Mouse (Mus musculus): ENCODE results near the gene Thsd4. TPM values are rescaled to one million over a fixed set of nuclear protein-coding genes. Genes with fewer than 3 reads are reported as not detected.
A peak's percentile ranks its signal among the peaks of the same experiment; 100 is the strongest.

Gene Thsd4
- total RNA-seq, 2 experiments from 2014 or later, result 19.5 to 22.7 TPM

- DNase-seq (ENCODE audit: low spot score in 2 of 2), result no peak
Measured at GRCm38 (mm10) chr9:60152990-60153389, 368.9 kb downstream of the Thsd4 start.

- DNase-seq (ENCODE audit: low spot score in 2 of 2), result no peak
Measured at GRCm38 (mm10) chr9:60151897-60152627, 369.8 kb downstream of the Thsd4 start.

DNA sequence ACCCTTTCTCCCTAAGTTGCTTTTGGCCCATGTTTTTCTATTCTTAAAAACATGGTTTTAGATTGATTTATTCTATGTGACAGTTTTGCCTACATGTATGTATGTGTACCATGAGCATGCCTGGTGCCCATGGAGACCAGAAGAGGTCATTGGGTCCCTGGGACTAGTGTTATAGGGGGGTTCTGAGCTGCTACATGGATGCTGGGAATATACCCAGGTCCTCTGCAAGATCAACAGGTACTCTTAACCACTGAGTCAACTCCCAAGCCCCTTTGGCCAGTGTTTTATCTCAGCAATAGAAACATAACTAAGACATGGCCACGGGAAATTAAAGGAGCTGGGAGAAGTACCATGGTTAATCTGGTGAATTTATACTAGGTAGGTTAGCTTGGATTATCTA, 371.3 kb downstream of the Thsd4 start:
- no peak for DNase-seq (ENCODE audit: low spot score in 2 of 2)

DNA sequence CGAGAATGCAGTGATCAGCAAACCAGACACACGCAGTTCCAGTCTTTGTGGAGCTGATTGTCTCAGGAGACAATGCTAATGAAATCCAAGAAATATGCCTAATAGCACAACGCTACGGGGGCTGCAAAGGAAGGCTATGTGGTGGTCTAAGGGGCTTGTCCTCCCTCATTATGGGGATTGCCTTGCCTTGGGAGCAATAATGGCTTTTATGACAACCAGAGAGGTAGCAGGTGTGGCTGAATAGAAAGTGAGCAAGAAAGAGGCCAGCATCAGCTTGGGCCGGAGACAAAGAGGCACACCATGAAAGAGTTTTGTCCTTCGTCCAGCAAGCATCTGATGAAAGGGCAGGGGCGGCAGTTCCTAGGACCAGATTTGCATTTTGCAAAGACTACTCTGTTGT, 372.9 kb downstream of the Thsd4 start:
- DNase-seq (ENCODE audit: low spot score in 2 of 2), result no peak

DNA sequence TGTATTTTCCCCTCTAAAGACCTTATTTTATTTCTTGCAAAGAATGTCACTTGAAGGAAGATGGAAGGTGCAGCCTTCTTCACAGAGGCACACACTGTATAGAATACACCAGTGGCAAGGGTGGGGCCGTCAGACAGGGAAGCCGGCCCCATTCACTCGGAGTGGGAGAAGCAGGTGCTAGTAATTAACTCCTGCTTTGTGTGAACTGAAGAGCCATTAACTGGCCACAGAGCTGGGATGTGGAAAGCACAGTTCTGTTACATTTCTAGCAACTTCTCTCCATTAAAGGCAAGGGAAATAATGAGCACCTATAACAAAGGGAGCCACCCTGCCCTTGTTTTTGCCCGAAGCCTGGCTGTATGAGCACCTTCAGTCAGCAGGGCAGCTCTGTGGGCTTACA, 374.4 kb downstream of the Thsd4 start:
- DNase-seq (ENCODE audit: low spot score in 2 of 2), result no peak

DNA sequence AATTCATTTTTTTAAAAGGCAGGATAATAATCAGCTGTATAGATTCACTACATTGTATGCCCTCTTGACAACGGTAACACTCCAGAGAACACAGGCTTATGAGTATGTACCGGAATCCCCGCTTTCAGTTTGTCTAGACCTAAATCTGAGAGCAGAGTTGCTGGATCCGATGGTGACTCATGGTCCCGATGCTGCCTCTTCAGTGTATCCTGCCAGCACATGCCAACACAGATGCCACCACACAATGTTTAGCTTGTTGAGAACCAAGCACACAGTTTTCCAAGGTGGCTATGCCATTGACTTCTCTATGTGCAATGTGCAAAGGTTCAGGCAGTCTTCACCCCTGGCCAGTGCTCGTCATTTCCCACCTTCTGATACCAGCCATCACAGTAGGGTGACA, 378.0 kb downstream of the Thsd4 start:
- DNase-seq (ENCODE audit: low spot score in 2 of 2), result peak in 1 of 2 experiments; percentile 40

- DNase-seq (ENCODE audit: low spot score in 2 of 2), result peak; percentile 32 to 41
Measured at GRCm38 (mm10) chr9:60141081-60141514, 380.7 kb downstream of the Thsd4 start.

DNA sequence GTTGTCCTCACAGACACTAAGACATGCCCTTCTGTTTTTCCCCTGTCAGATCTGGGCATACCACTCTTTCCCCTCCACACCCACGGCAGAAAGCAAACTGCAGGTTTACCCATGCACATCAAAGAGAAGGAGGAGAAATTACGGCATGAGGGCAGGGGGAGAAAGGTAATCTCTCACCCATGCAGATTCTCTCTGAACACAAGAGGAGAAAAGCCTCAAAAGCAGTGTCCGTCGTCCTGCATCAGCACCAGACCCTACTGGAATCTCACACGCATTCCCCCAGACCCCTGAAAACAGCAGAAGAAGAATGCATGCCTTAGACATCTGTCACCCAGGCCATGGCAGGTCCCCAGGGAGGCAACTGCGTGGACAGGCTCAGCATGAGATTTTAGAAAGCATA, 381.4 kb downstream of the Thsd4 start:
- no peak for DNase-seq (ENCODE audit: low spot score in 2 of 2)

DNA sequence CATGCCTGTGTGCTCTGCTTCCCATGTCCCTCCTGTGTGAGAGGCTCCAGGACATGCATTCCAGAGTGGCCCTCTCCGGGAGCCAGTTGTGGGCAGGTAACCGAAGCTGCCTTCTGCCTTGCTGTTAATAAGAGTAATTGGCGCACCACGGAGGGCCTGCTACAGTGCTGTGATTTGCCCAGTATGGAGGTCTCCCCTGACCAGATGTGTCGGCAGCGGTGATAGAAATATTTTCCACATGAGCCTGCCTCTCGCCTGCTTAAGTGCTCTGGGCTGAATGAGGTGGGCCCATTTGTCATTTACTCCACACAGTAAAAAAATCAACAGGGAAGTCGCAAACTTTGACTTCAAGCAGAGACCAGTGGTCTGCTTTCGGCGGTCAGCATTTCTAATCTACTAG, 382.4 kb downstream of the Thsd4 start:
- DNase-seq (ENCODE audit: low spot score in 2 of 2), result no peak

DNA sequence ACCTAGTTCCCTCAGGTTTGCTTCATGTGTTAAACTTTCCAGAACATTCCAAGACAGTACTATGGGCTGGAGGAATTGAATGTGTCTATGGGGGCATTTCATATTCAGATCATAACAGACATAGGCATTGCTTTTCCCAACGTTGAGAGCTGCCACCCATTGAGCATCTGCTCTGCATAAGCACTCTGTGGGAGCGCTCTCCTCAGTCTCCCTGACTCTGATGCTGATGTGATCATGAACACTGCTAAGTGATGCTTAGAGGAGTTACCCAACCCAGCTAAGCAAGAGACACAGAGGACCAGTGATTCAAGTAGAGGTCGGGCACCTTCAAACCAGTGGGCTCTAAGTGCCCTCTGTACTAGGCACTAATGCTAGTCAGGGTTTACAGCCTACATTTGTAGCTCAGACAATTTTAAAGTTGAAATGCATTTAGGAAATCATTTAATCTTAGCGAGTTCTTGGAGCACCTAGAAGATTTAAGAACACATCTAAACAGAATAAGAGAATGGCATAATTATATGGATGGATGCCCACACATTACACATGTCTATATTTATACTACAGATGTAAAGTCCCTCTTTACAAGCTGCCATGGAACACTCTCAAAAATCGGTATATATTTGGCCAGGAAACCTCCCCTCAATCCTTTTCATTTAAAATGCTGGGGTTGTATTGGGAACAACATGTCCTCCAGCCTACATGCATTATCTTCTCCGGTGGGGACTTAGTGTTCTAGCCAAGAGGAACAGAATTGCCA, 392.4 kb downstream of the Thsd4 start:
- DNase-seq (ENCODE audit: low spot score in 2 of 2), result no peak

DNA sequence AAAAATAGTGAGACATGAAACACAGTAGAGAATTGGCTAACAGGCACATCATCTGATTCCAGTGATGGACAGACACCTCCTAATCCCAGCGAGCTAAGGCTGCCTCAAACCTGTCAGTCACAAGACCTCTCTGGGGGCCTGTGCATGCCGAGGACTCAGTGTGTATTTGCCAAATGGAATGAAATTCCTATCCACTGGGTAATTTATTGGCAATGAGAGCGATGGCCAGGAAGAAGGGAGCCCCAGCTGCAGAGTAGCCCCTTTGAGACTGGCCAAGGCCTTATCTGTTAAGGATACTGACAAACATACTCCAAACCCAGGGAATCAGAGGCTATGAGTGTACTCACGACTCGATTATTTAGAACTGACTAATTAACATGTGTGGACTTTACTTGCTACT, 394.9 kb downstream of the Thsd4 start:
- no peak for DNase-seq (ENCODE audit: low spot score in 2 of 2)

GRCm38 (mm10) chr9:60124102-60124501, 397.7 kb downstream of the Thsd4 start:
- DNase-seq (ENCODE audit: low spot score in 2 of 2), result no peak

DNA sequence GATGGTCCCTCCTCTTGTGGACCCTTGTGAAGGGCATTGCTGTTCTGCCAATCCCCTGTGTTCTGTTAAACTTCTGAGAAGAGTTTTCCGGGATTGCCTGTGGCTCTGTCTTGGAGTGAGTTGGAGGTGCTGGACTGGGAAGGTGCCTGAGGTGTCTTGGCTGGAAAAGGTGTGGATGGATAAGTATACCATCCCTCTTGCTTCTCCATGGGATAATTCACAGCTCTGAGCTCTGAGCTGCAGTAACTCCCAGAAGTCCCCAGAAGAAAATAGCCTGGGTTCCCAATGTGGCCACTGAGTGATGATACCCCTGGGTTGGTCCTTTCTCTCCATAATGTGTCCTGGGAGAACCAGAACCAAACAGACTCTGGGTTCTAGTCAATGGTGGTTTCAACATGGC, 398.8 kb downstream of the Thsd4 start:
- no peak for DNase-seq (ENCODE audit: low spot score in 2 of 2)

DNA sequence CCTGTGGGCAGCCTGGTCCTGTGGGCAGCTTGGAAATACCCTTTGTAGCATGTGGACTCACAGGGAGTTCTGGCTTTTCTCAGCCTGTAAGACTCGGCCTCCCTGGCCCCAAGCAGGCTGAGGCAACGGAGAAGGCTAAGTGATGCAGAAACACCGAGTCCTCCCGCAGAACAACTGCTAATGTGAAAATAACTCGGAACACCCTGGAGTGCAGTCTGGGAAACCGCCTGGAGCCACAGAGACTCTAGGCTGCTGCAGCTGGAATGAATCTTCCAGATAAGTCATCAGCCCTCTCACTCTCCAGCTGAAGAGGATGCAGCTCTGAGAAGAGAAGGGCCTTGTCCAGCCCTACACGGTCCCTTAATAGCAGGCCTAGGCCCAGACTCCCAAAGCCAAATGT, 402.0 kb downstream of the Thsd4 start:
- DNase-seq (ENCODE audit: low spot score in 2 of 2), result no peak

DNA sequence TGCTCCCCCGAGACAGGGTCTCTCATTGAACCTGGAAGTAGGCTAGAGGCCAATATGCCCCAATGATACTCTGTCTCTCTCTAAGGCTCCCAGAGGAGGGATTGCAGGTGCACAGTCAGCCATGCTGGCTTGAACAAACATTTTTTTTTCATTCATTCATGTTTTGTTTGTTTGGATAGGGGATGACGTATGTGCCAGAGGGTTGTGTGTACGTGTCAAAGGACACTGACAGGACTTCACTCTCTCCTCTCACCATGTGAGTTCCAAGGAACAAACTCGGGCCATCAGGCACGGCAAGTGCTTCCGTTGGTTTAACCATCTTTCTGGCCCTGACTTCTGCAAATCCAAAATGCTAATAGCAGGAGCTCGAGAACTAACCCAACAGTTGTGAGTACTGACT, 404.0 kb downstream of the Thsd4 start:
- no peak for DNase-seq (ENCODE audit: low spot score in 2 of 2)

- DNase-seq (ENCODE audit: low spot score in 2 of 2), result no peak
Measured at GRCm38 (mm10) chr9:60115711-60116247, 406.1 kb downstream of the Thsd4 start.

DNA sequence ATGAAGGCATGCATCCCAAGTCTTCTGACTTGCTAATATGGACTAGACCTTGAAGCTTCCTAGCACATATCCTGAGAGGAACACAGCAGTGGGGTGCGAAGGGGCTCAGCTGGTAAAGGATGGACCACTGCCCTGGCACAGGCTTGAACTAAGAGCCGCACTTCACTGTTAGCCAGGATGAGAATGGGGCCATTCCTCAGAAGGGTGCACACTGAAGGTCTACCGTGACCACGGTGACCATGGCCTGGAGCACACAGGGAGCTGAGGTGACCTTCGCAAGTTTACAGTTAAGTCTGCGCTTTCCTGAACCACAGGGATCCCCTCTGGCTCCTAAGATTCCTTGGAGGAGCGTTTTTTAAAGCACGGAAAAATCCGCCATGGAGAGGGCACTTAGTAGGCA, 406.5 kb downstream of the Thsd4 start:
- DNase-seq (ENCODE audit: low spot score in 2 of 2), result no peak

- no peak for DNase-seq (ENCODE audit: low spot score in 2 of 2)
Measured at GRCm38 (mm10) chr9:60110200-60110599, 411.6 kb downstream of the Thsd4 start.

GRCm38 (mm10) chr9:60106683-60107082, 415.2 kb downstream of the Thsd4 start:
- DNase-seq (ENCODE audit: low spot score in 2 of 2), result no peak

DNA sequence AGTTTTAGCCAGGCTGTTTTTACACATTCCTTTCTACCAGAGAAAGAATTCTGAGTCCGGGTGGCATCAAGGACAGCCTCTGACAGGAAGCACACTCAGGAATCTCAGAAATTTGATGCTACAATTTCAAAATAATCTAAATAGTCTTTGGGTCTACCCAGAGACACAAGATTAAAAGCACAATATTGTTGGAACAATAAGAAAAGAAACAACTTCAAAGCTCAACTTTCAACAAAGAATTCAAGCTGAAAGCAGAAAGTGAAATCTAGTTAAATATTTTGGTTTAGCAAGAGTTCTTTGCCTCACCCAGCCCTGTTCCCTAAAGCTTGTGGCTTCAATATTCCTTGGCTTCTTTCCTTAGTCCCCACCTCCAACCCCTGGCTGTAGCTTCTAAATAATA, 415.7 kb downstream of the Thsd4 start:
- no peak for DNase-seq (ENCODE audit: low spot score in 2 of 2)

DNA sequence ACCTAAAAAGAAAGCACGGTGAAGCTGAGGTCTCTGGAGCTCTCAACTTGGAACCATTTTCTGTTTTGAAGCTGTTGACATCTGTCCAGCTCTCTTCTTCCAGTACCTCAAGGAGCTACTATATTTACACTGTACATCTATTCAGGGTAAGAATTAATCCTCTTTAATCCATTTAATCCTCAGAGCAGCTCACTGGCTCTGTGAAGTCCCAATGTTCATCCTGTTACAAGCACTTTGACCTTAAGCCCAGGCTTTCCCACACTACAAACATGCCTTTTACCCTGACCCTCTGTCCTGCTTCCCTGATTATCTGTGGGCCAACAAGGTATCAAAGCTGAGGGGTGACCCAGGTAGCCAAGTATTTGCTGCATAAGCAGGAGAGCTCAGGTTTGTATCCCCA, 427.6 kb downstream of the Thsd4 start:
- no peak for DNase-seq (ENCODE audit: low spot score in 2 of 2)

GRCm38 (mm10) chr9:60092428-60092827, 429.4 kb downstream of the Thsd4 start:
- no peak for DNase-seq (ENCODE audit: low spot score in 2 of 2)

DNA sequence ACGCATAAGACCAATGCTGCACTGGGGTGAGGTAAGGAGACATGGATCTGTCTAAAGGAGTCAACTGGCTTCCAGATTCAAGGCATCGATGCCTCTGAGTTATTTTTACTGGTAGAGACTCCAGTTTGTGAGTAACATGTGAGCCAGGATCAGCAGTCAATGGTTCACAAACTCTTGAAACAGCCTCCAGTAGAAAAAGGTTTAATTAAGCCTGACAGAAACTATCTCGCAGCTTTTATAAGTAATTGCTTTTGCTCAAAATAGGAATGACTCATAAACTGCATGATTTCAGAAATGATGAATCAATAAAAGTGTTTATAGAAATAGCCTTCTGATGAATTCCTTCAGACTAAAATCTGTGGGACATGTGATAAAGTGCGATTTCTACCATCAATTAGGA, 432.4 kb downstream of the Thsd4 start:
- no peak for DNase-seq (ENCODE audit: low spot score in 2 of 2)

Measured in layer of hippocampus, postnatal 10 days (tissue).